Mouse (Mus musculus) gastrocnemius, adult 18-20 months (tissue): ENCODE measurements around the gene Sept12. TPM values are rescaled to one million over a fixed set of nuclear protein-coding genes. Genes with fewer than 3 reads are reported as not detected.

Experiments used
- DNase-seq: peaks from one replicate; pipeline ENCODE4 v3.0.0; 2021; ENCODE audit warnings: low spot score
- total RNA-seq, 2 experiments: library from RNA; stranded (reverse); gene quantifications; 2 replicates each; pipeline ENCODE4 v1.2.3; 2021

The Sept12 gene
- total RNA-seq, 2 experiments from 2014 or later = not detected

DNA sequence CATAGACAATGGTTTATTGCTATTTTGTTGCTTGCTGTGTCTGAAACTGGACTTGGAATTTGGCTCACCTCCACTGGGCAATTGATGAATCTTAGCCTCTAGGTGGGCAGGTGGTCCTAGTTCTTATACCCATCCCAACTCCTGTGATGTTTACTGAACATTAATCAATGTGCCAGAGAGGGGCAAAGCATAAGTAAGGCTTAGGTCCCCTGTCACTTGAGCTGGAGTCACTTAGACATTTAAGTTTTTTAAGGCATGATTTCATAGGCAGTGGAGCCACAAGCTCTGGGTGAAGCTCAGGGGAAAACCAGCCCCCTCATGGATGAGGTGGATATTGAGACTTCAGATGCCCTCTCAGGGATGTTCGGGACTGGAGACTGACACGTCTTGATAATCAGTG, 59.2 kb downstream of the Sept12 start, which contains the start of gene Nudt16l1:
TSS of gene Nudt16l1 (plus strand) at position 301 of the 400 bp plus-strand sequence.
- no peak for DNase-seq

DNA sequence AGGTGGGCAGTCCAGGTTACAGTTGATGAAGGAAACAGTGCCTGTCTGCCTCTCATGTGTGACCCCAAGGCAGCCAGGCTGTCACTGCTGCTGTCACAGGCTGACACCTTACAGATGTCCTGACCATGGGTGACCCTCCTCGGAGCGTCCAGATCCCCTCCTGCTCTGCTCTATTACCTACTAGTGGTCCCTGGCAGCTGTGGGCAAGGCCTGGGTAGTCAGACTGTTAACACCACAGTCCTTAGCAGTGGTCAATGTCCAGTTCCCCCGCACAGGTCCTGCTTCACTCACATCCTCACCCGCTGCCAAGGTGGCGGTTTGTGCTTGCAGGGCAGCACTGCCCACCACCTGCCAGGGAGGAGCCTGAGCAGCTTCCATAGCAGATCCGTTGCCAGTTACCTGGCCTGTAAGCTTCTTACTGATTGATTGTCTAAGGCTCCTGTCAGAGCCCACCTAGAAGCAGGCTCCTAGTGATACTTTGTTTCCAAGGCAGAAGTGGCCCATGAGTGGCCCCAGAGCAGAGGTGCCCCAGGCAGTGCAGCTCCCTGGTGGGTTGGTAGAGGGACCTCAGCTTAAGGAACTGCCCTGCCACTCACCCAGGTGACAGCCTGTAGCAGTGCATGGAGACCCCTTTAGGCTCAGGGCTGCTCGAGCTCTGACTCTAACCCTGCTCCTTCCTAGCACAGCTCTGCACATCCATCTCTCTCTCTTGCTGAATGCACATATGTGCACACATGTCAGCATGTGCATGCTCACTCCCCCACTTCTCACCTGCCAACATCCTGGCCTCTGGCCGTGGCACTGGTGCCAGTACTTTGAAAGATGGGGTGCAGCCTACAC, 60.1 kb downstream of the Sept12 start:
- no peak for DNase-seq

Other genes with a start within 250 kb of the Sept12 start
- gene Cdip1, start 207.6 kb downstream of the Sept12 start, total RNA-seq = 10 to 100 TPM; 73.7 to 74.7 TPM
- gene 4930562C15Rik, start 162.4 kb downstream of the Sept12 start, total RNA-seq = not detected
- 10 to 100 TPM; 35.4 to 37.6 TPM for gene Ubald1, start 117.5 kb downstream of the Sept12 start, total RNA-seq
- gene Mgrn1, start 111.6 kb downstream of the Sept12 start, total RNA-seq = 10 to 100 TPM; 54.2 to 62.4 TPM
- gene Nudt16l1, start 59.1 kb downstream of the Sept12 start, total RNA-seq = 10 to 100 TPM; 10.1 to 12.5 TPM
- gene Anks3, start 33.6 kb downstream of the Sept12 start, total RNA-seq = 10 to 100 TPM in 1 of 2 experiments, 1 to 10 TPM in 1; 9.2 to 10.7 TPM
- not detected for gene Smim22, start 9.4 kb upstream of the Sept12 start, total RNA-seq
- 1 to 10 TPM; 4.9 to 5.7 TPM for gene Rogdi, start 15.7 kb upstream of the Sept12 start, total RNA-seq
- 10 to 100 TPM; 28.9 to 32.3 TPM for gene Glyr1, start 52.0 kb upstream of the Sept12 start, total RNA-seq
- 10 to 100 TPM; 19.5 to 23.9 TPM for gene Ubn1, start 52.2 kb upstream of the Sept12 start, total RNA-seq
- 1 to 10 TPM; 3.1 to 3.6 TPM for gene Ppl, start 134.6 kb upstream of the Sept12 start, total RNA-seq
- gene Sec14l5, start 149.3 kb upstream of the Sept12 start, total RNA-seq = 10 to 100 TPM; 10.9 to 12.9 TPM
- gene Nagpa, start 206.2 kb upstream of the Sept12 start, total RNA-seq = 1 to 10 TPM; 6.9 TPM
- 1 to 10 TPM; 2.6 to 3.8 TPM for gene AU021092, start 224.4 kb upstream of the Sept12 start, total RNA-seq
- gene Alg1, start 235.8 kb upstream of the Sept12 start, total RNA-seq = 10 to 100 TPM in 1 of 2 experiments, 1 to 10 TPM in 1; 8.8 to 10.7 TPM